Mouse (Mus musculus) hindbrain, embryonic 11.5 days (tissue): ENCODE results near the gene Ptbp2. TPM values are rescaled to one million over a fixed set of nuclear protein-coding genes. Genes with fewer than 3 reads are reported as not detected.

ENCODE experiments used
- ATAC-seq: fragments of 200-750 bp; cut with Nextera tagmentation; 2 replicates; pipeline ENCODE4 v1.8.0; 2017; ENCODE audit warnings: mild to moderate bottlenecking, moderate TSS enrichment, moderate library complexity; ENCODE audit not compliant: low FRiP score
- DNase-seq: peaks from one replicate; pipeline ENCODE4 v3.0.0-alpha.2; 2015; ENCODE audit warnings: low spot score
- H3K27ac ChIP-seq: fragments of 300-500 bp; sonication (generic); 2 replicates; pipeline ENCODE4 v1.5.1; 2014; ENCODE audit warnings: mild to moderate bottlenecking, low read depth, low read length
- H3K27me3 ChIP-seq: fragments of 300-500 bp; sonication (generic); 2 replicates; pipeline ENCODE4 v1.6.1; 2014; ENCODE audit warnings: mild to moderate bottlenecking, low read length, moderate library complexity, mixed read lengths; ENCODE audit not compliant: control insufficient read depth, insufficient read depth
- H3K36me3 ChIP-seq: fragments of 300-500 bp; sonication (generic); 2 replicates; pipeline ENCODE4 v1.6.1; 2014; ENCODE audit warnings: mild to moderate bottlenecking, low read length, moderate library complexity, mixed read lengths; ENCODE audit not compliant: control insufficient read depth, insufficient read depth
- H3K4me1 ChIP-seq: fragments of 300-500 bp; sonication (generic); replicated peaks from 2 replicates; pipeline ENCODE4 v1.6.1; 2014; ENCODE audit warnings: low read length, mixed read lengths; ENCODE audit not compliant: control insufficient read depth, insufficient read depth
- H3K4me2 ChIP-seq: fragments of 300-500 bp; sonication (generic); replicated peaks from 2 replicates; pipeline ENCODE4 v1.6.1; 2014; ENCODE audit warnings: mild to moderate bottlenecking, low read depth, low read length
- H3K4me3 ChIP-seq: fragments of 300-500 bp; sonication (generic); 2 replicates; pipeline ENCODE4 v1.5.1; 2014; ENCODE audit warnings: low read depth, low read length
- H3K9ac ChIP-seq: fragments of 300-500 bp; sonication (generic); 2 replicates; pipeline ENCODE4 v1.6.1; 2014; ENCODE audit warnings: low read depth, low read length
- H3K9me3 ChIP-seq: fragments of 300-500 bp; sonication (generic); 2 replicates; pipeline ENCODE4 v1.6.1; 2016; ENCODE audit warnings: low read length; ENCODE audit not compliant: control insufficient read depth
- WGBS: fragments of 180-500 bp; shearing (Covaris S2); extraction: QIAGEN DNeasy Blood & Tissue Kit; methylation state at CpG from one replicate; pipeline ENCODE4 v1.1.7; 2014; 5-methylcytosine and 5-hydroxymethylcytosine counted together
- polyA plus RNA-seq: library from polyadenylated mRNA; unstranded; fragments of >200 nt; fragmentation: Nextera tagmentation; extraction: Ambion mirVana; gene quantifications from 2 replicates; pipeline ENCODE4 v1.2.1, GENCODE M21; 2014

Gene Ptbp2
- 373 and 391 TPM in 2 replicates for polyA plus RNA-seq

DNA sequence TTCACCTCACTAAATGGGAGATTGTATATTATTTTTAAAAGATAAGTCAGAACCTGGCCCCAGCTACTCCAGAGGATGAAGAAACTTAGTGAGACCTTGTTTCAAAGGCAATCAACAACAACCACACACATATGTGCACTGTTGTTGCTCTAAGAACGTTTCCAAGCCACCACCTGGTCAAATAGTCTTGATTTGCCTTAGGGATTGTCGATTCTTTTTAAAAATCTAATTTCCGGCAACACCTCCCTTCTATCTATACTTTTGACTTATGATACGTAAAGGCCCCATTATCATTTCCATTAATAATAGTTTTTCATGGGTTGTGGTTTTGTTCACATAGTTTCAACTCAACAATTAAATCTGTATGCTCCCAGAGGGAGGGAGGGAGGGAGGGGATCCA is at the start of gene Ptbp2:
Gene Ptbp2 (minus strand): TSS at position 101 of the 400 bp plus-strand sequence.
- no peak for DNase-seq
- no peaks in the 10 kb centered on the region for H3K4me1 ChIP-seq
- peak within 1 kb of the TSS; percentile 100 for H3K9ac ChIP-seq
- H3K27ac ChIP-seq: peak within 1 kb of the TSS; percentile 99
- H3K9me3 ChIP-seq: no peaks in the 10 kb centered on the region
- no peaks in the 10 kb centered on the region for H3K27me3 ChIP-seq
- WGBS: 84% methylated on average over 4 of the region's 4 CpGs
- peak within 1 kb of the TSS; percentile 95 for H3K4me3 ChIP-seq
- ATAC-seq: no peak
- no peaks in the 10 kb centered on the region for H3K36me3 ChIP-seq
- peak within 1 kb of the TSS; percentile 48 for H3K4me2 ChIP-seq

DNA sequence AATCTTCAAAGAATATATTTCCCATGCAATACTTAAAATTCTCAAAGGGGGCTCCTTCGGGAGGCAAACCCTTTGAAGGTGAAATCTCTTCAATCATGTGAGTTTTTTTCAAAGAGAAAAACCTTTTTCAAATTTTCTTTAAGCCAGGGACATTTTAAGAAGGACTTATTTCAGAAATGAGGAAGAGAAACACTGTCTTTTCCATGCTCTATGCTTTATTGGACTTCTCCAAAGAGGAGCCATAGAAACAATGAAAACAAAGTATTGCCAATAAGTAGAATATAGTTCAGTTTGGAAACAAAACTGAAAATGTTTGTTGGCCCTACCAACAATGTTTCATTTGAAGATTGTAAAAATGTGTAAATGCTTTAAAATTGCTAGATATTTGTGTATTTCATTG is 30.4 kb upstream of the Ptbp2 start:
- no peaks in the 10 kb centered on the region for H3K9me3 ChIP-seq
- no peaks in the 10 kb centered on the region for H3K27me3 ChIP-seq
- ATAC-seq (no peak), DNase-seq (no peak)
- H3K4me1 ChIP-seq: no peaks in the 10 kb centered on the region
- no peak overlapping the region for H3K9ac ChIP-seq
- no peak overlapping the region for H3K4me3 ChIP-seq
- no peak overlapping the region for H3K4me2 ChIP-seq
- H3K36me3 ChIP-seq: no peaks in the 10 kb centered on the region
- no peak overlapping the region for H3K27ac ChIP-seq
- WGBS: 51% methylated on average over 1 of the region's 1 CpGs

DNA sequence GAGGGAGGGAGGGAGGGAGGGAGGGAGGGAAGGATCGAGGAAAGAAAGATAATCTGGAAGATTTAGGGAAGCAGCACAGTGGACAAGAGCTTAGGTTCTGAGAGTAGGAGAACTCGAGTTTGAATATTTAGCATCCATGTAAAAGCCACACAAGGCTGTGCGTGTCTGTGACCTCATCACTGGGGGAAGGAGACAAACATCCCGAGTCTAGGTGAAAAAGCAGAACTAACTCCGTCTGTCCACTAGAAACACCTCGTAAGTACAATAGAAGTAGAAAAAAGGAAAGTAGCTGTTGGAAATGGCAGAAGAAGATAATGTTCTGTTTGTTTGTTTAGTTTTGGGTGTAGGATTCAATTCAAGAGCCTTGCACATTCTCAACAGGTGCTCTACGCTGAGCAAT is 21.9 kb upstream of the Ptbp2 start:
- no peaks in the 10 kb centered on the region for H3K4me1 ChIP-seq
- ATAC-seq (no peak), DNase-seq (no peak)
- no peak overlapping the region for H3K27ac ChIP-seq
- 85% methylated on average over 7 of the region's 7 CpGs for WGBS
- H3K4me2 ChIP-seq: no peak overlapping the region
- no peaks in the 10 kb centered on the region for H3K9me3 ChIP-seq
- no peak overlapping the region for H3K4me3 ChIP-seq
- no peaks in the 10 kb centered on the region for H3K36me3 ChIP-seq
- no peak overlapping the region for H3K9ac ChIP-seq
- no peaks in the 10 kb centered on the region for H3K27me3 ChIP-seq

DNA sequence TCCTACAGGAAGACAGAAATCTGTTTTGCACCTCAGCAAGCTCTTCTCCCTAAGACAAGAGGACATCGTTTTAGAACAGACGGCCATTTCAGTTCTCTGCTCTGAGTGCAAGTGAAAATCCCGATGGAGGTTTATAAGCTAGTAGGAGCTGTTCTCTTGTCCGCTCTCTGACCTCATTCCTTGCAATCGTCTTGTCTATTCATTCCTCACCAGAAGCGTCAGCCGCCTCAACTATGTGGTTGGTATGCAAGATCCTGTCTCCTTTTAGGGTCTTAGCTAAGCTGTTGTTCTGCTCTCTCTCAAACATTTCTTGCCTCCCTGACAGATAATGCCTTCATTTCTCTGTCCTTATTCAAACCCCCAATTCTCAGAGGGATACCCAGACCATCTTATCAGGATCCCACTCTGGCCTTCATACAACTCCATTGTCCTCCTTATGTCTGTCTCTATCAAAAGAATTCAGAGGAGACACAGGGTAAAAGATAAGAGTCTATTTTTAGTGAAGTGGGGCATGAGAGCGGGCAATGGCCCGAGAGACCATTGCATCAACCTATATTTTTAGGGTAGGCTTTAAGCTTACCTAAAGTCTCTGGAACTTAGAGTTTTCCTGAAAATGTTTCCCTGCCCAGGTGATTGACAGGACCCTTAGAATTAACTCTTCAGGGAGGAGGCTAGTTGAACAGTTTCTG is 10.6 kb upstream of the Ptbp2 start:
- Histone ChIP-seq H3K36me3 (no peaks in the 10 kb centered on the region), H3K9ac (no peak overlapping the region), H3K9me3 (no peaks in the 10 kb centered on the region), H3K27ac (no peak overlapping the region), H3K4me3 (no peak overlapping the region), H3K4me1 (no peaks in the 10 kb centered on the region), H3K27me3 (no peaks in the 10 kb centered on the region), H3K4me2 (no peak overlapping the region)
- DNase-seq (no peak), ATAC-seq (no peak)
- 90% methylated on average over 9 of the region's 9 CpGs for WGBS

DNA sequence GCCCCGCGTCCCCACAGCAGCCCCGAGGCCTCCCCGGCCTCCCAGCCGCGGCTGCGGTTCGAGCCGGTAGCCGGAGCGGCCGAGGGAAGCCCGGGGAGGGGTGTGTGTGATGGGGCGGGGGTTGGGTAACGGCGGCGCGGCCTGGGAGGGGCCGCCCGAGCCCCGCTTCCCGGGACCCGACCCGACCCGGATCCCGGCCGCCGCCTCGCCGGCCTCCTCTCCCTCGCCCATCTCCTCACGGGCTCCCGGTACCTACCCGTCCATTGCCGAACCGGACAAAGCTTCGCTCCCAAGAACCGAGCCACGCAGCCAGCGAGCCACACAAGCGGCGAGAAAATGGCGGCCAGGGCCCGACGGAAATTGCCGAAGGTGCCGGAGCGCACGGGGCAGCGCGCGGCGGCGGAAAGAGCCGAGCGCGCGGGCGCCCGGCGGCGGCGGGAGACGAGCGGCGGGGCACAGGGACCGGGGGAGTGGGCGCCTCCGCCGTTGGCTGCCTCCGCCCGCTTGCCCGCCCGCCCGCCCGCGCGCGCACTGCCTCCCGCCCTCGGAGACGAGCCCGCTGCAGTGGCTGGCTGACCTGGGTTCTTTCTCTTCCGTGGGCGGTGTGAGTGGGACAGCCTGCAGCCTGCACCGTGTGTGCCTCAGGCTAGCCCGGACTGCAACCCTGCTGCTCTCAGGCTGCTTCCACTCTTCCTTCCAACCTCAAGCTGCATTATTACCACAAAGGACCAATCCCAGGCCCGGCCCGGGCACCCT is 1.1 kb downstream of the Ptbp2 start:
- Histone ChIP-seq H3K27me3 (no peaks in the 10 kb centered on the region), H3K36me3 (no peaks in the 10 kb centered on the region), H3K4me3 (peak overlapping the region; percentile 95), H3K9me3 (no peaks in the 10 kb centered on the region), H3K4me2 (peak overlapping the region; percentile 48), H3K9ac (peak overlapping the region; percentile 100), H3K27ac (peak overlapping the region; percentile 99), H3K4me1 (no peaks in the 10 kb centered on the region)
- under 1% methylated on average over 47 of the region's 89 CpGs for WGBS
- ATAC-seq (peak; percentile 91), DNase-seq (peak; percentile 90)

DNA sequence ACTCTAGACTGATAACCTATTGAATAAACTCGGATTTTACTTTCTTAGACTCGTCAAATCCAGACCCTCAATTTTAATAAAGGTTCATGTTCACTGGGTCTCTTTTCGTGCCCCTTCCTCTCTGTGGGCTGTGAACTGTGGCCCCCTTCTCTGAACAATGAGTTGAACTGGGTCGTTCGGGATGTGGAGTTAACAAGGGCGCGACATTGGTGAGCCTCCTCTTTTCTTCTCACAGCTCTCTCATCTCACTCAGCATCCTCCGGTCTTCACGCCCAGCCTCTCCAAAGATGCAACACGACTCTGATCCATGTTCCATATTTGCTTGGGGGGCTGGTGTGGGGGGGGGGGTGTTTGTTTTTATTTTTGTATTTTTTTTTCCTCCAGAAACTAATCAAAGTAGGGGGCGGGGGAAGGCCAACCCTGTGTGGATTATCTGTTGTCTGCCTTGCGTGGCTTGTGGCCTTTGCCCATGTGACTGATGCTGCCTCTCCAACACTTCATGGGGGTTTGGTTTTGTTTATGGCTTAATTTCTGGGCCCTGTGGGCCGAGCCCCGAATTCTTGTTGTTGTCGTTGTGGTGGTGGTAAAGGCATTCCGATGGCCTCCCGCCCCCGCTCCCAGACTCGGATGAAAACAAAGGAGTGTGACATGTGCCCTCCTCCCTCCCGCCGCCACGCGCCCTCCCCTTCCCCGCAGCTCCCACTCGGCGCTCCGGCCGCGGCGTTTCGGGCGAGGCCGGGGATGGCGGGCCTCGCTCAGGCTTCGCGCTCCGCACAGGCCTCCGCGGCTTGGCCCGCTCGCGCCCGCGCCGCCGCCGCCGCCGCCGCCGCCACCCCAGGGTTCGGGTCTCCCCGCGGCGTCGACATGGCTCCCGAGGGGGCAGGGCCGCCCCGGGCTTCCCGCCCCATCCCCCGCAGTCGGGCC is 2.0 kb downstream of the Ptbp2 start:
- ATAC-seq (peak; percentile 75), DNase-seq (peak; percentile 80)
- Histone ChIP-seq H3K4me3 (peak overlapping the region; percentile 95), H3K9ac (peak overlapping the region; percentile 100), H3K27ac (peak overlapping the region; percentile 99), H3K4me2 (peak overlapping the region; percentile 48), H3K36me3 (no peaks in the 10 kb centered on the region), H3K27me3 (no peaks in the 10 kb centered on the region), H3K4me1 (no peaks in the 10 kb centered on the region), H3K9me3 (no peaks in the 10 kb centered on the region)
- under 1% methylated on average over 24 of the region's 63 CpGs for WGBS

DNA sequence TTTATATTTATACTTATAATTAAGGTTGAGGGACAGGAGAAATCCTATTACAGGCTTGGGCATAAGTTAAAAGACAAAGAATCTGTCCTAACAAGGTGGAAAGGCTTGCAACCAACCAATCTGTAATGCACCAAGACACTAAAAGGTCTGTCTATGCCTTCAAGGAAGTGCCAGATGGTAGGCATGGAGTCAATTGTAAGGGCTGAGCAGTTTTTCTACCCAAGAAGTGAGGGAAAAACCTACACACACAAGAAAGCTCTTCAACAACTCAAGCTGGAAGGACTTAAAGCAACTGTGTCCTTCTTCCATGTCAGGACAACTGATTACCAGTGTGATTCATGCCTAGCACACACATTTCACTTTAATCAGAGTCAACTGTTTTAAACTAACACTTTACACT is 3.4 kb downstream of the Ptbp2 start:
- DNase-seq: peak; percentile 19
- H3K9ac ChIP-seq: peak overlapping the region; percentile 33; the same call in 1 of the 2 replicates
- H3K9me3 ChIP-seq: no peaks in the 10 kb centered on the region
- H3K27me3 ChIP-seq: no peaks in the 10 kb centered on the region
- ATAC-seq: no peak
- peak overlapping the region; percentile 52 for H3K4me2 ChIP-seq
- no peak overlapping the region for H3K27ac ChIP-seq
- peak overlapping the region; percentile 20 for H3K4me3 ChIP-seq
- H3K36me3 ChIP-seq: no peaks in the 10 kb centered on the region
- H3K4me1 ChIP-seq: no peaks in the 10 kb centered on the region

DNA sequence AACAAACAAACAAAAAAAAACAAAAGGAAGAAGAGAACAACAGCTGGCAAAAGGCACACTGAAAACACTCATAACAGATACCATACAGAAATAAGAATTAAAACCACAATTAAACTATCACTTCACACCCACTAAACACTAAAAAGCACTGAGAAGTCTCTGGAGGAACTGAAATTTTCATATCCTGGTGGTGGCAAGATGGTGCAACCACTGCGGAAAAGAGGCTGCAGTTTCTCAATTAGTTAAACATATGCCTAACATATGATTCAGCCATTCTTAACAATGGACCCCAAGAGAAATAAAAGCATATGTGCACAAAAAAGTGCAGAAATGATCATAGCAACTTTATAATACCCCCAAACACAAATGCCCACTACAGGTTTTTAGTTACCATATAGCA is 5.0 kb downstream of the Ptbp2 start:
- Histone ChIP-seq H3K4me2 (no peak overlapping the region), H3K27me3 (no peaks in the 10 kb centered on the region)

More for the DNA sequence above, 5.0 kb downstream of the Ptbp2 start:
- no peak for ATAC-seq
- no peak for DNase-seq
- no peaks in the 10 kb centered on the region for H3K4me1 ChIP-seq
- H3K27ac ChIP-seq: no peak overlapping the region
- no peak overlapping the region for H3K9ac ChIP-seq
- no peak overlapping the region for H3K4me3 ChIP-seq
- H3K9me3 ChIP-seq: no peaks in the 10 kb centered on the region
- 79% methylated on average over 1 of the region's 1 CpGs for WGBS
- H3K36me3 ChIP-seq: no peaks in the 10 kb centered on the region
